In genomic region chr11:70221603-70222500, GRCm38 (mm10) we compare ENCODE assay signal across 8 mouse cellular contexts. TPM values are rescaled to one million over a fixed set of nuclear protein-coding genes. Genes with fewer than 3 reads are reported as not detected.
DNase-seq lines count a peak whose midpoint lies in the region; ATAC-seq and TF ChIP-seq lines count a peak whose summit lies in the region.

No protein-coding gene starts in this region.

- TF ChIP-seq CTCF in thymus, adult 2 months (IDR thresholded peaks at IDR 0.05; ENCODE audit: borderline replicate concordance, control insufficient read depth, extremely low read depth, insufficient read depth, low read length, poor library complexity) = no peak

- peaks cover 47% of the 10 kb centered on the region for H3K4me1 ChIP-seq in embryonic facial prominence, embryonic 13.5 days
- 0 out of 2 replicates have a peak, but pooled peaks cover 5% of the 10 kb centered on the region for H3K4me1 ChIP-seq in hindbrain, embryonic 11.5 days (replicated peaks; ENCODE audit: control insufficient read depth, insufficient read depth, low read length)
- peaks cover 35% of the 10 kb centered on the region for H3K4me1 ChIP-seq in limb, embryonic 15.5 days
- peaks cover 51% of the 10 kb centered on the region for H3K4me1 ChIP-seq in neural tube, embryonic 15.5 days
- H3K4me1 ChIP-seq in thymus, adult 2 months (replicated peaks; ENCODE audit: control insufficient read depth, insufficient read depth, low read length) = peaks cover 20% of the 10 kb centered on the region

- H3K4me2 ChIP-seq in embryonic facial prominence, embryonic 13.5 days = peak overlapping the region; percentile 92
- H3K4me2 ChIP-seq in hindbrain, embryonic 11.5 days (replicated peaks; ENCODE audit: low read depth, low read length) = peak overlapping the region; percentile 63
- peak overlapping the region; percentile 91 for H3K4me2 ChIP-seq in limb, embryonic 15.5 days
- H3K4me2 ChIP-seq in neural tube, embryonic 15.5 days = peak overlapping the region; percentile 84

- H3K27ac ChIP-seq in embryonic facial prominence, embryonic 13.5 days = peak overlapping the region; percentile 81
- H3K27ac ChIP-seq in hindbrain, embryonic 11.5 days (ENCODE audit: low read depth, low read length) = peak overlapping the region; percentile 60
- H3K27ac ChIP-seq in limb, embryonic 15.5 days = peak overlapping the region; percentile 85
- peak overlapping the region; percentile 91 for H3K27ac ChIP-seq in neural tube, embryonic 15.5 days (replicated peaks)
- H3K27ac ChIP-seq in thymus, adult 2 months (ENCODE audit: control insufficient read depth, insufficient read depth, low read length) = no peak overlapping the region

- no peaks in the 10 kb centered on the region for H3K9me3 ChIP-seq in embryonic facial prominence, embryonic 13.5 days
- H3K9me3 ChIP-seq in hindbrain, embryonic 11.5 days (ENCODE audit: control insufficient read depth, low read length) = no peaks in the 10 kb centered on the region
- H3K9me3 ChIP-seq in limb, embryonic 15.5 days = no peaks in the 10 kb centered on the region
- no peaks in the 10 kb centered on the region for H3K9me3 ChIP-seq in neural tube, embryonic 15.5 days (replicated peaks)

- peaks cover 10% of the 10 kb centered on the region for H3K36me3 ChIP-seq in embryonic facial prominence, embryonic 13.5 days
- no peaks in the 10 kb centered on the region for H3K36me3 ChIP-seq in hindbrain, embryonic 11.5 days (ENCODE audit: control insufficient read depth, insufficient read depth, low read length)
- H3K36me3 ChIP-seq in limb, embryonic 15.5 days = no peaks in the 10 kb centered on the region
- peaks cover 11% of the 10 kb centered on the region for H3K36me3 ChIP-seq in neural tube, embryonic 15.5 days
- H3K36me3 ChIP-seq in thymus, adult 2 months (ENCODE audit: control insufficient read depth, insufficient read depth, low read length) = no peaks in the 10 kb centered on the region

- DNase-seq in layer of hippocampus, postnatal 10 days (ENCODE audit: low spot score in 2 of 2) = peak; percentile 9 to 25
- DNase-seq in layer of hippocampus, postnatal 25 days (ENCODE audit: extremely low spot score in 1 of 2, low spot score in 1 of 2) = no peak
- no peak for DNase-seq in hindbrain, embryonic 11.5 days (ENCODE audit: low spot score)
- no peak for DNase-seq in thymus, postnatal 4 days
- no peak for DNase-seq in thymus, adult 2 months

- H3K4me3 ChIP-seq in embryonic facial prominence, embryonic 13.5 days = peak overlapping the region; percentile 59
- H3K4me3 ChIP-seq in hindbrain, embryonic 11.5 days (ENCODE audit: low read depth, low read length) = peak overlapping the region; percentile 52
- peak overlapping the region; percentile 50 for H3K4me3 ChIP-seq in limb, embryonic 15.5 days
- peak overlapping the region; percentile 61 for H3K4me3 ChIP-seq in neural tube, embryonic 15.5 days (replicated peaks)
- no peak overlapping the region for H3K4me3 ChIP-seq in thymus, adult 2 months (ENCODE audit: control insufficient read depth, insufficient read depth, low read length)

- WGBS in embryonic facial prominence, embryonic 13.5 days = 10% methylated on average over 14 of the region's 14 CpGs
- 11% methylated on average over 14 of the region's 14 CpGs for WGBS in hindbrain, embryonic 11.5 days
- WGBS in limb, embryonic 15.5 days = 11% methylated on average over 14 of the region's 14 CpGs
- WGBS in neural tube, embryonic 15.5 days = 7% methylated on average over 14 of the region's 14 CpGs
- WGBS in thymus, adult 2 months = 18% methylated on average over 14 of the region's 14 CpGs

- ATAC-seq in embryonic facial prominence, embryonic 13.5 days (ENCODE audit: insufficient number of reproducible peaks, insufficient read depth, low FRiP score, low TSS enrichment, low read depth) = no peak
- no peak for ATAC-seq in hindbrain, embryonic 11.5 days (ENCODE audit: low FRiP score)
- no peak for ATAC-seq in limb, embryonic 15.5 days (ENCODE audit: insufficient number of reproducible peaks, low FRiP score, low TSS enrichment, low read depth)
- ATAC-seq in neural tube, embryonic 15.5 days (ENCODE audit: low FRiP score) = no peak

- peaks cover 55% of the 10 kb centered on the region for H3K27me3 ChIP-seq in embryonic facial prominence, embryonic 13.5 days
- peaks cover 19% of the 10 kb centered on the region for H3K27me3 ChIP-seq in hindbrain, embryonic 11.5 days (ENCODE audit: control insufficient read depth, insufficient read depth, low read length)
- H3K27me3 ChIP-seq in limb, embryonic 15.5 days = peaks cover 43% of the 10 kb centered on the region
- H3K27me3 ChIP-seq in neural tube, embryonic 15.5 days (replicated peaks) = peaks cover 36% of the 10 kb centered on the region
- no peaks in the 10 kb centered on the region; the same call in 1 of the 2 replicates for H3K27me3 ChIP-seq in thymus, adult 2 months (ENCODE audit: control insufficient read depth, insufficient read depth, low read length)

- H3K9ac ChIP-seq in embryonic facial prominence, embryonic 13.5 days = peak overlapping the region; percentile 77
- H3K9ac ChIP-seq in hindbrain, embryonic 11.5 days (ENCODE audit: low read depth, low read length) = peak overlapping the region; percentile 72
- H3K9ac ChIP-seq in limb, embryonic 15.5 days = peak overlapping the region; percentile 44; the same call in 1 of the 2 replicates
- peak overlapping the region; percentile 73 for H3K9ac ChIP-seq in neural tube, embryonic 15.5 days (replicated peaks)

- TF ChIP-seq POLR2A in thymus, adult 2 months (IDR thresholded peaks at IDR 0.05; ENCODE audit: control insufficient read depth, extremely low read depth, insufficient read depth, low read length, poor library complexity) = no peak

RNA-seq across cellular contexts. Expression of gene Slc16a13, which starts 1.0 kb away (rescaled TPM):
- total RNA-seq in layer of hippocampus, postnatal 10 days (2021) = 10 to 100 TPM in 1 of 2 experiments, 1 to 10 TPM in 1; 9.2 to 12.1 TPM
- total RNA-seq in layer of hippocampus, postnatal 25 days (2021) = 10 to 100 TPM in 1 of 2 experiments, 1 to 10 TPM in 1; 7.0 to 10.0 TPM
- 9.8 and 13.0 TPM in 2 replicates for polyA plus RNA-seq in embryonic facial prominence, embryonic 13.5 days (2015; fragmentation: Nextera tagmentation; extraction: Ambion mirVana)
- 10.9 and 14.3 TPM in 2 replicates for polyA plus RNA-seq in hindbrain, embryonic 11.5 days (2014; fragmentation: Nextera tagmentation; extraction: Ambion mirVana)
- polyA plus RNA-seq in limb, embryonic 15.5 days (2015; fragmentation: Nextera tagmentation; extraction: Ambion mirVana) = 11.0 and 12.3 TPM in 2 replicates
- 12.4 and 14.3 TPM in 2 replicates for polyA plus RNA-seq in neural tube, embryonic 15.5 days (2015; fragmentation: Nextera tagmentation; extraction: Ambion mirVana)
- polyA plus RNA-seq in thymus, adult 2 months (2012; rRNA removed) = 2.9 and 6.1 TPM in 2 replicates

RNA-seq across cellular contexts. Expression of gene Bcl6b, which starts 7.7 kb away (rescaled TPM):
- total RNA-seq in layer of hippocampus, postnatal 10 days (2021) = 1 to 10 TPM; 4.3 to 7.4 TPM
- total RNA-seq in layer of hippocampus, postnatal 25 days (2021) = 1 to 10 TPM; 1.2 to 2.1 TPM
- 11.1 and 11.3 TPM in 2 replicates for polyA plus RNA-seq in embryonic facial prominence, embryonic 13.5 days (2015; fragmentation: Nextera tagmentation; extraction: Ambion mirVana)
- 5.0 and 5.9 TPM in 2 replicates for polyA plus RNA-seq in hindbrain, embryonic 11.5 days (2014; fragmentation: Nextera tagmentation; extraction: Ambion mirVana)
- 12.1 and 13.9 TPM in 2 replicates for polyA plus RNA-seq in limb, embryonic 15.5 days (2015; fragmentation: Nextera tagmentation; extraction: Ambion mirVana)
- polyA plus RNA-seq in neural tube, embryonic 15.5 days (2015; fragmentation: Nextera tagmentation; extraction: Ambion mirVana) = 5.2 and 6.6 TPM in 2 replicates
- 0.97 and 1.6 TPM in 2 replicates for polyA plus RNA-seq in thymus, adult 2 months (2012; rRNA removed)

RNA-seq across cellular contexts. Expression of gene Slc16a11, which starts 9.3 kb away (rescaled TPM):
- 10 to 100 TPM; 32.8 to 39.6 TPM for total RNA-seq in layer of hippocampus, postnatal 10 days (2021)
- total RNA-seq in layer of hippocampus, postnatal 25 days (2021) = 10 to 100 TPM; 28.1 to 39.2 TPM
- 1.9 and 3.5 TPM in 2 replicates for polyA plus RNA-seq in embryonic facial prominence, embryonic 13.5 days (2015; fragmentation: Nextera tagmentation; extraction: Ambion mirVana)
- polyA plus RNA-seq in hindbrain, embryonic 11.5 days (2014; fragmentation: Nextera tagmentation; extraction: Ambion mirVana) = 0.40 and 0.51 TPM in 2 replicates
- polyA plus RNA-seq in limb, embryonic 15.5 days (2015; fragmentation: Nextera tagmentation; extraction: Ambion mirVana) = 1.5 and 1.6 TPM in 2 replicates
- polyA plus RNA-seq in neural tube, embryonic 15.5 days (2015; fragmentation: Nextera tagmentation; extraction: Ambion mirVana) = 6.3 and 7.3 TPM in 2 replicates
- polyA plus RNA-seq in thymus, adult 2 months (2012; rRNA removed) = 4.5 and 5.3 TPM in 2 replicates

RNA-seq across cellular contexts. Expression of gene 0610010K14Rik, which starts 15.9 kb away (rescaled TPM):
- 10 to 100 TPM; 44.8 to 55.3 TPM for total RNA-seq in layer of hippocampus, postnatal 10 days (2021)
- total RNA-seq in layer of hippocampus, postnatal 25 days (2021) = 10 to 100 TPM; 50.6 to 55.6 TPM
- polyA plus RNA-seq in embryonic facial prominence, embryonic 13.5 days (2015; fragmentation: Nextera tagmentation; extraction: Ambion mirVana) = 188 and 200 TPM in 2 replicates
- polyA plus RNA-seq in hindbrain, embryonic 11.5 days (2014; fragmentation: Nextera tagmentation; extraction: Ambion mirVana) = 229 and 230 TPM in 2 replicates
- 154 and 172 TPM in 2 replicates for polyA plus RNA-seq in limb, embryonic 15.5 days (2015; fragmentation: Nextera tagmentation; extraction: Ambion mirVana)
- 153 and 167 TPM in 2 replicates for polyA plus RNA-seq in neural tube, embryonic 15.5 days (2015; fragmentation: Nextera tagmentation; extraction: Ambion mirVana)
- 150 and 153 TPM in 2 replicates for polyA plus RNA-seq in thymus, adult 2 months (2012; rRNA removed)

RNA-seq across cellular contexts. Expression of gene Gm21988, which starts 17.8 kb away (rescaled TPM):
- 1 to 10 TPM; 6.6 to 8.7 TPM for total RNA-seq in layer of hippocampus, postnatal 10 days (2021)
- 1 to 10 TPM; 3.2 to 4.5 TPM for total RNA-seq in layer of hippocampus, postnatal 25 days (2021)
- 11.7 and 13.9 TPM in 2 replicates for polyA plus RNA-seq in embryonic facial prominence, embryonic 13.5 days (2015; fragmentation: Nextera tagmentation; extraction: Ambion mirVana)
- polyA plus RNA-seq in hindbrain, embryonic 11.5 days (2014; fragmentation: Nextera tagmentation; extraction: Ambion mirVana) = 10.2 and 11.6 TPM in 2 replicates
- polyA plus RNA-seq in limb, embryonic 15.5 days (2015; fragmentation: Nextera tagmentation; extraction: Ambion mirVana) = 12.1 TPM in 2 replicates
- polyA plus RNA-seq in neural tube, embryonic 15.5 days (2015; fragmentation: Nextera tagmentation; extraction: Ambion mirVana) = 13.1 and 16.0 TPM in 2 replicates
- 11.1 and 11.6 TPM in 2 replicates for polyA plus RNA-seq in thymus, adult 2 months (2012; rRNA removed)

Comparison
In these comparisons a context has a peak if more than half of its experiments do, and no peak if none do; other contexts are left out.
1. DNase-seq: peak in layer of hippocampus, postnatal 10 days (2 of 2); none in layer of hippocampus, postnatal 25 days (0 of 2), hindbrain, embryonic 11.5 days (single experiment), thymus, postnatal 4 days (single experiment) and thymus, adult 2 months (single experiment).
2. Peak in every context shown above with its lines, with median percentiles within 50 percentile points of each other: H3K4me2 ChIP-seq and H3K9ac ChIP-seq.